Mouse (Mus musculus): ENCODE results near the gene Tcf12. TPM values are rescaled to one million over a fixed set of nuclear protein-coding genes. Genes with fewer than 3 reads are reported as not detected.

The Tcf12 gene
- polyA plus RNA-seq, 1 experiment from 2014 or later: 8.4 TPM

- 73% methylated on average over 3 of the region's 3 CpGs for WGBS (ENCODE audit: insufficient replicate concordance)
- Histone ChIP-seq H3K4me3 (replicated peaks) (no peak overlapping the region), H3K27ac (replicated peaks) (no peak overlapping the region), H3K4me2 (no peak overlapping the region), H3K27me3 (no peaks in the 10 kb centered on the region), H3K9me3 (replicated peaks) (no peaks in the 10 kb centered on the region), H3K36me3 (replicated peaks) (no peaks in the 10 kb centered on the region), H3K9ac (no peak overlapping the region), H3K4me1 (replicated peaks) (peaks cover 9% of the 10 kb centered on the region; the same call in 1 of the 2 replicates)
- no peak for ATAC-seq (ENCODE audit: insufficient read depth)
Observed at GRCm38 (mm10) chr9:71981071-71981470, 130.6 kb downstream of the Tcf12 start.

GRCm38 (mm10) chr9:71980579-71980978 lies 131.1 kb downstream of the Tcf12 start:
- Histone ChIP-seq H3K4me3 (replicated peaks) (no peak overlapping the region), H3K9me3 (replicated peaks) (no peaks in the 10 kb centered on the region), H3K27ac (replicated peaks) (no peak overlapping the region), H3K4me2 (no peak overlapping the region), H3K4me1 (replicated peaks) (peaks cover 11% of the 10 kb centered on the region; the same call in 1 of the 2 replicates), H3K36me3 (replicated peaks) (no peaks in the 10 kb centered on the region), H3K9ac (no peak overlapping the region), H3K27me3 (no peaks in the 10 kb centered on the region)
- no peak for ATAC-seq (ENCODE audit: insufficient read depth)
- WGBS (ENCODE audit: insufficient replicate concordance): 11% methylated on average over 2 of the region's 2 CpGs

GRCm38 (mm10) chr9:71978886-71979285 lies 132.8 kb downstream of the Tcf12 start:
- no peaks in the 10 kb centered on the region for H3K9me3 ChIP-seq (replicated peaks)
- no peak for ATAC-seq (ENCODE audit: insufficient read depth)
- no peak overlapping the region for H3K4me3 ChIP-seq (replicated peaks)
- 68% methylated on average over 3 of the region's 3 CpGs for WGBS (ENCODE audit: insufficient replicate concordance)
- H3K36me3 ChIP-seq (replicated peaks): no peaks in the 10 kb centered on the region
- peaks cover 11% of the 10 kb centered on the region; the same call in 1 of the 2 replicates for H3K4me1 ChIP-seq (replicated peaks)
- H3K9ac ChIP-seq: no peak overlapping the region
- H3K27ac ChIP-seq (replicated peaks): no peak overlapping the region
- H3K4me2 ChIP-seq: no peak overlapping the region
- no peaks in the 10 kb centered on the region for H3K27me3 ChIP-seq

DNA sequence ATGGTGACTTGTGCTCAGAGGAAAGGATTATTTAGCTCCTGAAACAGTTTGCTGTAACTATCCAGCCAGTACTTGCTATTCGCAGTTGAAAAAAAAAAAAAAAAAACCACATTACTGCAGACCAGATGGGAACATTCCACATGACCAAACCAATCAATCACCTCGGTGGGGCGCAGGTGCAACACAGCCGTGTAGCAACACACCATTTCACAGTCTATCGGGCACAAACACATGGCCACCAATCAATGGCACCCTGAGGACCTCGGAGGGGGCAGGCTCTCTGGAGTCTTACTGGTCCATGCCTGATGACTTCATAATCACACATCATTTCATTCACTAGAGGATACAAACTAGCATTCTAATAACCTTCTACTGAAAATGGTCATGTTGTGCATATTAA lies 135.6 kb downstream of the Tcf12 start:
- Histone ChIP-seq H3K9ac (no peak overlapping the region), H3K4me2 (no peak overlapping the region), H3K36me3 (replicated peaks) (peaks cover 4% of the 10 kb centered on the region; the same call in 1 of the 2 replicates), H3K27me3 (no peaks in the 10 kb centered on the region), H3K27ac (replicated peaks) (no peak overlapping the region), H3K4me3 (replicated peaks) (no peak overlapping the region), H3K4me1 (replicated peaks) (peaks cover 11% of the 10 kb centered on the region; the same call in 1 of the 2 replicates), H3K9me3 (replicated peaks) (no peaks in the 10 kb centered on the region)
- ATAC-seq (ENCODE audit: insufficient read depth): no peak
- 35% methylated on average over 6 of the region's 6 CpGs for WGBS (ENCODE audit: insufficient replicate concordance)

GRCm38 (mm10) chr9:71975141-71975540 lies 136.5 kb downstream of the Tcf12 start:
- H3K4me1 ChIP-seq (replicated peaks): peaks cover 11% of the 10 kb centered on the region; the same call in 1 of the 2 replicates
- no peaks in the 10 kb centered on the region for H3K27me3 ChIP-seq

GRCm38 (mm10) chr9:71974541-71974959 lies 137.1 kb downstream of the Tcf12 start:
- Histone ChIP-seq H3K36me3 (replicated peaks) (peaks cover 4% of the 10 kb centered on the region; the same call in 1 of the 2 replicates), H3K4me1 (replicated peaks) (peaks cover 11% of the 10 kb centered on the region; the same call in 1 of the 2 replicates), H3K9ac (no peak overlapping the region), H3K4me2 (no peak overlapping the region), H3K4me3 (replicated peaks) (no peak overlapping the region), H3K27me3 (no peaks in the 10 kb centered on the region), H3K27ac (replicated peaks) (no peak overlapping the region), H3K9me3 (replicated peaks) (no peaks in the 10 kb centered on the region)
- WGBS (ENCODE audit: insufficient replicate concordance): 49% methylated on average over 2 of the region's 2 CpGs
- no peak for ATAC-seq (ENCODE audit: insufficient read depth)

More at GRCm38 (mm10) chr9:71975141-71975540, 136.5 kb downstream of the Tcf12 start:
- ATAC-seq (ENCODE audit: insufficient read depth): no peak
- H3K9me3 ChIP-seq (replicated peaks): no peaks in the 10 kb centered on the region
- H3K36me3 ChIP-seq (replicated peaks): peaks cover 4% of the 10 kb centered on the region; the same call in 1 of the 2 replicates
- WGBS (ENCODE audit: insufficient replicate concordance): 72% methylated on average over 4 of the region's 4 CpGs
- no peak overlapping the region for H3K4me3 ChIP-seq (replicated peaks)
- H3K27ac ChIP-seq (replicated peaks): no peak overlapping the region
- H3K4me2 ChIP-seq: no peak overlapping the region
- H3K9ac ChIP-seq: no peak overlapping the region

GRCm38 (mm10) chr9:71964039-71964438 lies 147.6 kb downstream of the Tcf12 start:
- no peak overlapping the region for H3K4me2 ChIP-seq
- WGBS (ENCODE audit: insufficient replicate concordance): 55% methylated on average over 4 of the region's 4 CpGs
- H3K9ac ChIP-seq: no peak overlapping the region
- no peaks in the 10 kb centered on the region for H3K27me3 ChIP-seq
- H3K27ac ChIP-seq (replicated peaks): no peak overlapping the region
- no peaks in the 10 kb centered on the region for H3K36me3 ChIP-seq (replicated peaks)
- H3K4me1 ChIP-seq (replicated peaks): peaks cover 5% of the 10 kb centered on the region; the same call in 1 of the 2 replicates
- no peak for ATAC-seq (ENCODE audit: insufficient read depth)
- no peak overlapping the region for H3K4me3 ChIP-seq (replicated peaks)
- H3K9me3 ChIP-seq (replicated peaks): no peaks in the 10 kb centered on the region

DNA sequence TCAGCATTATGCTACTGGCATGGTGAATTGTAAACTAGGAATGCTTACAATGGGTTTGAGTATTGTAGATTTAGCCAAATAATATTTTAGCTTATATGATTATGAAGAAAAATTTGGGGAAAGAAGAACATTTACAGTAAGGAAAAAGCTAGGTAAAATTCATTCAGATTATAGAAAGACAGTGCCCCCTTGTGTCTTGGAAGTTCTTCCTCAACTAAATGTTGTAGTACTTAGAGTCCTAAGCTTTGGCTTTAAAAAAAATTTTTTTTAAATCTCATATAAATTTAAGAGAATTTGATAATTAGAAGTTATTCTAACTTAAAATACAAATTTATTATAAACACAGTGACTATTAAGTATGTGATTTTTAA lies 151.7 kb downstream of the Tcf12 start:
- Histone ChIP-seq H3K27me3 (no peaks in the 10 kb centered on the region), H3K4me2 (no peak overlapping the region), H3K4me1 (replicated peaks) (peaks cover 5% of the 10 kb centered on the region; the same call in 1 of the 2 replicates), H3K9me3 (replicated peaks) (no peaks in the 10 kb centered on the region), H3K4me3 (replicated peaks) (no peak overlapping the region), H3K27ac (replicated peaks) (no peak overlapping the region), H3K36me3 (replicated peaks) (no peaks in the 10 kb centered on the region), H3K9ac (no peak overlapping the region)
- no peak for ATAC-seq (ENCODE audit: insufficient read depth)

DNA sequence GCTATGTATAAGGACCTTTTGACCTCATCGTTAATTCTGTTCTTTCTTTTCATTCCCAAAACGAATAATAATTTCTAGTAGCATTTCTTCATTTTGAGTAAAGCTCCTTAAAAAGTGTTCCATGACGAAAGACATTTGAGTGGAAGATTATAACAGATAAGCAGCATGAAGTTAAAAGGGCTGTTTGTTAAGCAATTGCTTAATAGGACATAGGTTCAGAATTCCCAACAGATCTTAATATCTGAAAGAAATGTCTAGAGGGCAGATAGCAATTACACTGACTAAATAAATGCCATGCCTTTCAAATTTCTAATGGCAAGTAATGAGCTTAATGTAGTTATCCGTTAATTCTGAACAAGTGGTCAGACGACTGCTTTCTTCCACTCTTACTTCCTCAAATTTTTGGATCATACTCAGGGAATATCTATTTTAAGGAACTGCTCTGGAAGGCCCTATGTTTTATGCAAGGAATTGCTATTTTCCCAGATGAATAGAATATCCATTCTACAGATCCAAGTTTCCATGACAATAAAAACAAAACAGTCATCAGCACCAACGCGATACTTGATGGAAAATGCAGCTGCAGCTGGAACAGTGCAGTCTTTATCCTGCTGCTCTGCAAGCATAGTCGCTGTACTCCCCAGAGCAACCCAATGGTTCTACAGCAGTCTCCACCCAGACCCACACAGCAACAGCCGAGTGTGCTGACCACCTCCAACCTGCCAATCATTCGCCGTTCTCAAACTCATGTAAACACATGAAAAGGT lies 152.2 kb downstream of the Tcf12 start:
- Histone ChIP-seq H3K27me3 (no peaks in the 10 kb centered on the region), H3K4me1 (replicated peaks) (peaks cover 5% of the 10 kb centered on the region; the same call in 1 of the 2 replicates), H3K4me3 (replicated peaks) (no peak overlapping the region), H3K9ac (no peak overlapping the region), H3K9me3 (replicated peaks) (no peaks in the 10 kb centered on the region), H3K27ac (replicated peaks) (no peak overlapping the region), H3K4me2 (no peak overlapping the region), H3K36me3 (replicated peaks) (no peaks in the 10 kb centered on the region)
- 72% methylated on average over 11 of the region's 11 CpGs for WGBS (ENCODE audit: insufficient replicate concordance)
- no peak for ATAC-seq (ENCODE audit: insufficient read depth)

GRCm38 (mm10) chr9:71953217-71953616 lies 158.5 kb downstream of the Tcf12 start:
- Histone ChIP-seq H3K4me3 (replicated peaks) (no peak overlapping the region), H3K27me3 (no peaks in the 10 kb centered on the region), H3K9me3 (replicated peaks) (no peaks in the 10 kb centered on the region), H3K9ac (no peak overlapping the region), H3K27ac (replicated peaks) (no peak overlapping the region), H3K4me1 (replicated peaks) (peaks cover 13% of the 10 kb centered on the region), H3K4me2 (no peak overlapping the region), H3K36me3 (replicated peaks) (no peaks in the 10 kb centered on the region)
- ATAC-seq (ENCODE audit: insufficient read depth): no peak
- 79% methylated on average over 2 of the region's 2 CpGs for WGBS (ENCODE audit: insufficient replicate concordance)

- ATAC-seq (ENCODE audit: insufficient read depth): peak; percentile 40
- no peaks in the 10 kb centered on the region for H3K27me3 ChIP-seq
- no peak overlapping the region for H3K4me3 ChIP-seq (replicated peaks)
- H3K4me1 ChIP-seq (replicated peaks): peaks cover 13% of the 10 kb centered on the region
- H3K4me2 ChIP-seq: no peak overlapping the region
- no peaks in the 10 kb centered on the region for H3K36me3 ChIP-seq (replicated peaks)
- no peaks in the 10 kb centered on the region for H3K9me3 ChIP-seq (replicated peaks)
- no peak overlapping the region for H3K27ac ChIP-seq (replicated peaks)
- 21% methylated on average over 1 of the region's 1 CpGs for WGBS (ENCODE audit: insufficient replicate concordance)
- H3K9ac ChIP-seq: no peak overlapping the region
Observed at GRCm38 (mm10) chr9:71952621-71953076, 159.0 kb downstream of the Tcf12 start.
